Mouse (Mus musculus): ENCODE results near the gene Armc8.

DNA sequence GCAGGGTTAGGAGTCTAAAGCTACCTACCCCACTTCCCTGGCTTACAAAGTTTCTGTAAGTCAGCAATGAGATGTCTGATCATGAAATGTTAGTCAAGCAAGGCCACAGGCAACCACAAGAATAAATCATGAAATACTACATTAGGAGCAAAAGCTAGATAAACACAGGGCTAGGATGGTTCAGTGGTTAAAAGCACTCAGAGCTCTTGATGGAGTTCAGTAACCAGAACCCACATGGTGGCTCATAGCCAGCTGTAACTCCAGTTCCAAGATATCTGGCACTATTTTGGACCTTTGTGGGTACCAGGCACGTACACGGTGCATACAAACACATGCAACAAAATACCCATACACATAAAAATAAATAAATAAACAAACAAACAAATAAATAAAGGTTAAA is 15.7 kb downstream of the Armc8 start:
- TF ChIP-seq TAL1 (IDR thresholded peaks at IDR 0.05; ENCODE audit: low read length), result no peak
- no peak for TF ChIP-seq GATA1 (IDR thresholded peaks at IDR 0.05; ENCODE audit: low read length)

All from erythroblast, embryonic 14.5 days (primary cell).